Mouse (Mus musculus): ENCODE measurements around the gene Ywhah.
A peak's percentile ranks its signal among the peaks of the same experiment; 100 is the strongest.
"Not testable (repeated sequence)": the region's sequence is repeated elsewhere in the genome, so short reads cannot be mapped to it uniquely, and the experiment has no call there.

Ywhah gene

GRCm38 (mm10) chr5:33011132-33012106 lies 7.2 kb upstream of the Ywhah start:
- peak; percentile 29 for DNase-seq

- DNase-seq: no peak
Measured at GRCm38 (mm10) chr5:33014096-33014495, 4.5 kb upstream of the Ywhah start.

DNA sequence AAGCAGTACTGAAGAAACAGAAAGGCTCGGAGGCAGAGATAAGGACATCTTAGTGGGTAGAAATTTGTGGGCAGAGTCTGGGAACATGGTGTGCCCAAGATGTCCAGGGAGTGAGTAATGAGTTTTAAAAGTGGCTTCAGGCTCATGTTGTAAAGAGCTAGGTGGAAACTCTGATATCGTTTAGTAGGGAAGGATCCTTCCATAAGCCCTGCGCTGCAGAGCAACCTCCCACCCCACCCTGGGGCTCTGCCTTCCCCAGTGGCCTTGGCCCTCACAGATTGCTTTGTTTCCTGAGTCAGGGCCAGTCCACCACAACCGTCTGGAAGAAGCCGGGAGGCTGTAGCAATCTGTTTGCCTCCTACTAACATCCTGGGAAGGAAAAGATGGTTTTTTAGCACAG lies 3.0 kb upstream of the Ywhah start:
- DNase-seq: no peak

- DNase-seq: no peak
Measured at GRCm38 (mm10) chr5:33018189-33018560, 441 bp upstream of the Ywhah start.

DNA sequence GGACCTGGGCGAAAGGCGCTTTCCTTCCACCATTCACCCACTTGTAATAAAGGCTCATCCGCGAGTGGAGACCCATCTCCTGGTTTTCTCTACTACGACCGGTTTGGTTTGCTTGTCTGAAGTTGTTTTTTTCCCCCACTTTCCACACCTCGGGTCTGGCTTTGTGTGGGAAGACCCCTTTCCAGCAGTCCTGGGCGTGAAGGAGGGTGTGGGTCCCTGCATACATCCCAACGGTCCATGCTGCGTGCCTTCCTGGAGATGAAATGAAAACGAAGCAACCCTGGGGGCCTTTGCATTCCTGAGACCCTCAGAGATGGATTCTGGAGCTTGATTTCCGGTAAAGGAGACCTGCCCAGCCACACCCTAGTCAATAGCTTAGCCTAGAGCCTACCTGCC lies 808 bp downstream of the Ywhah start:
- no peak for DNase-seq

GRCm38 (mm10) chr5:33021622-33022021 lies 3.0 kb downstream of the Ywhah start:
- DNase-seq: no peak

DNA sequence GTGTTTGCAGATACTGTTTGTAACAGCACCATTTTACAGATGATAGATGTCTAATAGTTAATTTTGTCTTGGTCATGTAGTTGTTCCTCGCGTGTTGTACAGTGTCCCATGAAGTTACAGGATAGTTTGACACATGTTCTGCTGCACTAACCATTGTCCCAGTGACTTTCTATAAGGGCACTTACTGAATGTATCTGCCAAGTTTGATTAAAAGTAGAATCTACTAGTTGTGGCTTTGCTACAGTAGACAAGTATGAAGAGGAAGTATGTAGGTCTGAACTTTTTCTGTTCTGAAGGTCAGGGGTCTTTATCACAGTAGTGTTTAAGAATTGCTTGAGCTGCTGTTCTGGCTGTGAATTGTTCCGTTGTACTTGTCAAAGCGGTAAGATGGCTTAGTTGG lies 4.7 kb downstream of the Ywhah start:
- DNase-seq: no peak

DNA sequence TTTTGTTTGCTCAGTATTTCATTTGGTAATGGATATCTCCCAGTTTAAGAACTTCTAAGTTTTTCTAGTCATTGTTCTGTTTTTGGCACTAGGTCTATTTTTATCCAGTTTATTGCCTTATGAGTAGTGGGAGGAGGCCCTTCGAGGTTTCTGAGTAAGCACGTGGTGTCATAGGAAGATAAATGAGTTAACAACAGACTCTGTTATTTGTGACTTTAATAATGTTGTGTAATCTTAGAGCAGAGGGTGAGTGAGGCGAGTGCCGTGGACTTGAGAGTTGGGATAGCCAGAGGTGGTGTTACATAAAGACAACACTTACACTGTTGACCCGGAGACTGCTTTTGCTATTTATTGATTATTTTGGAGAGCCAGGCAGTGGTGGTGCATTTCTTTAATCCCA lies 5.9 kb downstream of the Ywhah start:
- DNase-seq: no peak

DNA sequence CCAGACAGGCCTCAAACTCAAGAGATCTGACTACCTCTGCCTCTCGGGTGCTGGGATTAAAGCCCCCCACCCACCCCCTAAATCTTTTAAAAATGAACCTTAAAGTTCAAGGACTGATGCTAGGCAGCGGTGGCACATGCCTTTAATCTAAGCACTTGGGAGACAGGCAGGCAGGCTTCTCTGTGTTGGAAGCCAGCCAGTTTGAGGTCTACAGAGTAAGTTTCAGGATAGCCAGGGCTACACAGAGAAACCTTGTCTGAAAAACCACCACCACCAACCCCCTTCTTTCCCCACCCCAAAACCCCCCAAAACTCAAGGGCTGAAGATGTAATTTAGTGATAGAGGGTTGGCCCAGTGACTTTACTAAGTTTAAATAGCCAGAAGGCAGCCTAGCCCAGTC lies 10.0 kb downstream of the Ywhah start:
- DNase-seq: no peak

DNA sequence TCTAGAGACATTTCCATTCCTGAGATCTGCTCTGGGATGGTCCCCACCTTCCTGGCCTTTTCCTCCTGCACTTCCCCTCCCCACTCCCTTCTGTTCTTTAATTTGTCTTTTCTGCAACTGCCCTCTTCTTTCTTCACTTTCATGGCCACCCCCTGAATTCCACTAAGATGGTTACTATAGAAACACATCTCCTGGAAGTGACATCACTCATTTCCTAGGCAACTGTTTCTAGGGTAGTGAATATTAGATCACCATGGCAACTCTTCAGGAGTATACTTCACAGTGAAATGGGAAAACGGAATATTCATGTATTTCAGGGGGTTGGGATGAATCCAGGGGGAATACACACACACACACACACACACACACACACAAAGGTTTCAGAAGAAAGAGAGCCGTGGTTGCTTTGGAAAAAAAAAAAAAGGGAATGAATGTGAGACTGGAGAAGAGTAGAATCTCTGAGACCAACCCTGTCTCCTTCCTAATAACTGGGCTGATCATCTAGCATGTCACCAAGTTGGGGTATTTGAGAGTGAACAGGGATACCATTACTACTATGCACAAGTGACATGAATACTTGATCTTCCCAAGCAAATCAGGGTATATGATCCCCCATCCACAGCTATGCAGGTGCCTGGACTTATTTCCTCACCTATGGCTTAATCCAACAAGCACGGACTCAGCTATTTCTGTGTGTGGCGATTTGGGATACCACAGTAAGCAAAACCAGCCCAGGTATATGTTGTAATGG lies 12.0 kb downstream of the Ywhah start:
- no peak for DNase-seq

DNA sequence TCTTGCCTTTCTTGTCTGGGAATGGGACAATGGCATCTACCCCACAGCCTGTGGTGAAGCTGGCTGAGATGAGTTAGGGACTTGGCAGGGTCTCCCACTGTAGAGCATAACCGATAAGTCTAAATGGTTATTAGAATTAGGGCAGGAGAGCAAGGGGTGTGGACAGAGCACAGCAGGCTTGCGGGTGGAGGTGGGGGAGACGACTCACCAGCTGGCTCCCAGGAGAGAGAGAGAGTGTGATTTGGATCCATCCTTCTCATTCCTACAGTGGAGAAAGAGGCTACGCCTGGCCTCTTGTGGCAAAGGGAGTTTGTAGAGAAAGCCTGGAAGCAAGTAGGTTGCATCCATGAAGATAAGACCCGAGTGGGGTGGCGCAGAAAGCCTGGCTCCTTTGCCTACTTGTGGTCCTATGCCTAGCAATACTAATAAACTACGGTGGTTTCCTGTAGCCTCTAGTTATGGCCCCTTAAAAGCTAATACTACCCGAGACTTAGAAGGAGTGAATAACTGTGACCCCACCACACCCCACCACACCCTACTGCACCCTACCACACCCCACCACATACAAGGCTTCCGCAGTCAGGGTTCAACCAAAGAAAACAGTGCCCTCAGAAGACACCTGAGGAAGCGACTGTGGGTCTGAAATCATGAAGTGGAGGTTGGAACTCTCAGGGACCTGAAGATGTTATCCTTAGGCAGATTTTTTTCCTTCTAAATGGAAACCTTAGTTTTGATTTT lies 13.6 kb downstream of the Ywhah start:
- DNase-seq: no peak

DNA sequence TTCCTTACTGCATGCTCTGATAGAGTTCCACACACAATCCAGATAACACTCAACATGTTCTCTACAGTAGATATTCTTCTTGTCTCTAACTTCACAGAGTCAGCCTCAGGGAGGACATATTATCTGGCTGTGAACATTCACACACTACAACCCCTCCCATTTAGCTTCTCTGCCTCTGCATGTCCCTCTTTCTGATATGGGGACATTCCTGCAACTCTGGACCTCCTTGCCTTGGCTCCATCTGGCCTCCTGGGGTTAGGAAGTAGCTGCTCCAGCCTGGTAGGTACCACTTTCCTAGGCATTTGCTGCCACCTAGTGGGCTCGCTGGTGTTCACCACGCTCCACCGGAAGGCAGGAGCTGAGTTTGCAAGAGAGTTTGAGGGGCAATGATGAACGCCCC lies 14.5 kb downstream of the Ywhah start:
- DNase-seq: peak; percentile 82

DNA sequence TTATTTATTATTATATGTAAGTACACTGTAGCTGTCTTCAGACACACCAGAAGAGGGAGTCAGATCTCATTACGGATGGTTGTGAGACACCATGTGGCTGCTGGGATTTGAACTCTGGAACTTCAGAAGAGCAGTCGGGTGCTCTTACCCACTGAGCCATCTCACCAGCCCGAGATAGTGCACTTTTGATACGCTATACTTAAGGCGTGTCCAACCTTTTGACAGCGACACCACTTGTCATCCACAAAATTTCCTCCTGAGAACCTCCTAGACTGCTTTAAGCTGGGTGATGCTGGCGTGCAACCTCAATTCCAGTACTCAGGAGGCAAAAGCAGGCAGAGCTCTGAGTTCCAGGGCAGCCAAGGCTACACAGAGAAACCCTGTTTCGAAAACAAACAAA lies 15.0 kb downstream of the Ywhah start:
- DNase-seq: not testable (repeated sequence)

DNA sequence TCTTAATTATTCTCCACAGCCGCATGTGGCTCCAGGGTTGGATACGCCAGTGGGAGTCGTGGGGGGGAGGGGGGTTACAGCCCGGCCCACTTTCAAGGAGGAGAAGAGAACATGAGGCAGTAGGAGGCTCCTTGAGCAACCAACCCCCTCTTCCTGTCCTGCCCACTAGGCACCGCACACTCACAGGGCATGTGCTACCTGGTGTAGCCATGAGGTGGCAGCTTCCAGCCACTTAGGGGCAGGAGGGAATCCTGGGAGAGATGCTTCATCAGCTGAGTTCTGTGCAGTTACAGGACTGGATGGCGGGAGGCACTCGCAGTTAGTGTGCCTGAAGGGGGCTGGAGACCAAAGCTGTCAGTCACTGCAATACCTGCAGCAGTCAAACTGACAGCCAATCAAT lies 15.5 kb downstream of the Ywhah start:
- no peak for DNase-seq

DNA sequence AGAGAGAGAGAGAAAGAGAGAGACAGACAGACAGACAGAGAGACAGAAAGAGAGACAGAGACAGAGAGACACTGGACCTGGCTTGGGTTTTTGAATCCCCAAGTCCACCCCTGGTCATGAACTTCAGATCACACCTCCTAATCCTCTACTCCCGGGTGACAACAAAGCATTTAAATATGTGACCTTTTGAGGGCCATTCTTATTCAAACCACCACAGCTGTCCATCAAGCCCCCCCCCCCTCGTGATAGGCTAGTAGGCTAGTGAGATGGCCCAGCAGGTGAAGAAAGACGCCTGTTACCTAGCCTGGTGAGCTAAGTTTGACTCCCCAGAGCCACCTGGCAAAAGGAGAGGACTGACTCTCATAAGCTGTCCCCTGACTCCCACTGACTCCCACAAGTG lies 16.3 kb downstream of the Ywhah start:
- DNase-seq: no peak

DNA sequence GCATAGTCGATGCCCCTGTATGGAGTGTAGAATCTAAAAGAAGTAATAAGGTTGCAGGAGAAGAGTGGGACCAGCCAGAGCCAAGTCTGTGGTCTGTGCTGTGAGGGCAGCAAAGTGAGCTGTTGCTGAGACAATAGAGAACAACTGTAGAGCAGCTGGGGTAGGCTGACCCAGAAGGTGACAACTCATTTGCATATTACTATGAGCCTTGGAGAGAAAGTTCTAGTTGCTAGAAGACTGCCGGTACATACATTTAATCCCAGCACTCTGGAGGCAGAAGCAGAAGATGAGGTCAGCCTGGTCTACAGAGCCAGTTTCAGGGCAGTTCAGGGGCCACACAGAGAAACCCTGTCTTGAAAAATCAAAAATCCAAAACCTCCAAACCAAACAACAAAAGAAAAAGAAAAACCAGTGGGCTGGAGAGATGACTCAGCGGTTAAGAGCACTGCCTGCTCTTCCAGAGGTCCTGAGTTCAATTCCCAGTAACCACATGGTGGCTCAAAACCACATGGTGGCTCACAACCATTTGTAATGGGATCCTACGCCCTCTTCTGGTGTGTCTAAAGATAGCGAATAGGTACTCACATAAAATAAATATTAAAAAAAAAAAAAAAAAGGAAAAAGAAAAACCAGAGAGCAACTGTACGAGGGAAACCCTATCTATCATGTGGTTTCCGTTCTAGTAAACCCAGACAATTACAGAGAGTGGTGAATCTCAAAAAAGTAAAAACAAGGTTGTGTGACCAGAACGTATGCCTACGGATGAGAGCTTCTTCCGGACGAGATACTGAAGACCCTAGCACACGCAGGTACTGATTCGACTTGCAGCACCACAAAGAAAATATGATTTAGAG lies 20.3 kb downstream of the Ywhah start:
- DNase-seq: no peak

- DNase-seq: peak; percentile 77
Measured at GRCm38 (mm10) chr5:33039510-33039911, 20.9 kb downstream of the Ywhah start.

DNA sequence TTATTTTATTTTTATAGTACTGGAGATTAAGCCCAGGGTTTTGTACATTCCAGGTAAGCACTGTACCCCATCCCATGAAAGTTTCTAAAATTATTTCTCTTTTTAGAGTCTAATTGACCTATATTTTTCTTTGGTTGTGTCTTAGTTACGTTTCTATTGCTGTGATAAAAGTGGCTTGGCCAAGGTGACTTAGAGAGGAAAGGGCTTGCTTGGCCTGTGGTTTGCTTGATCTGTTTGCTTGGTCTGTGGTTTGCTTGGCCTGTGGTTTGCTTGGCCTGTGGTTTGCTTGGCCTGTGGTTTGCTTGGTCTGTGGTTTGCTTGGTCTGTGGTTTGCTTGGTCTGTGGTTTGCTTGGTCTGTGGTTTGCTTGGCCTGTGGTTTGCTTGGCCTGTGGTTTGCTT lies 22.1 kb downstream of the Ywhah start:
- DNase-seq: not testable (repeated sequence)

GRCm38 (mm10) chr5:33043397-33043796 lies 24.8 kb downstream of the Ywhah start:
- DNase-seq: peak; percentile 64

GRCm38 (mm10) chr5:33044636-33045315 lies 26.2 kb downstream of the Ywhah start:
- DNase-seq: no peak

DNA sequence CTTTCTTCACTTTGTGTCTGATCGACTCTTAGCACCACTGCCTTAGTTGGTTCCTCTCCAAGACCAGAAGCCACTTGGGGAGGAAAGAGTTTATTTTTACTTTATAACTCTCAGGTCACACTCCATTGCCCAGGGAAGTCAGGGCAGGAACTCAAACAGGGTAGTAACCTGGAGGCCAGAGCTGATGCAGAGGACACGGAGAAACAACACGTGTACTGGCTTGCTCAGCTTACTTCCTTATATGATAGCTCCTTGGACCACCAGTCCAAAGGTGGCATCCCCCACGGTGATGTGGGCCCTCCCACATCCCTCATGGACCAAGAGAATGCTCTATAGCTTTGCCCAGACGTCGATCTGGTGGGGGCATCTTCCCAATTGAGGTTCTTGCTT lies 26.7 kb downstream of the Ywhah start:
- peak; percentile 59 for DNase-seq
